Mouse (Mus musculus) megakaryocyte progenitor cell, adult 5-6 weeks (primary cell): ENCODE measurements around the gene Scn8a. TPM values are rescaled to one million over a fixed set of nuclear protein-coding genes. Genes with fewer than 3 reads are reported as not detected.

ENCODE experiments used
- ATAC-seq: replicated peaks from 2 replicates; pipeline ENCODE4 v1.8.0; 2016; ENCODE audit warnings: mild to moderate bottlenecking, moderate TSS enrichment, inconsistent platforms; ENCODE audit not compliant: poor library complexity
- total RNA-seq, 2 experiments: library from RNA; stranded (forward) in 1 of 2; stranded (reverse) in 1 of 2; fragments of 157-497, 149-512 nt in 1 of 2; fragments of 200-1000 nt in 1 of 2; gene quantifications; 2 replicates each; pipeline versions ENCODE4 v1.2.3 to v1.2.4; 2015 to 2017

The Scn8a gene
- total RNA-seq, 2 experiments from 2014 or later: not detected

GRCm38 (mm10) chr15:101066920-101067696 lies 197.4 kb downstream of the Scn8a start:
- ATAC-seq: no peak

DNA sequence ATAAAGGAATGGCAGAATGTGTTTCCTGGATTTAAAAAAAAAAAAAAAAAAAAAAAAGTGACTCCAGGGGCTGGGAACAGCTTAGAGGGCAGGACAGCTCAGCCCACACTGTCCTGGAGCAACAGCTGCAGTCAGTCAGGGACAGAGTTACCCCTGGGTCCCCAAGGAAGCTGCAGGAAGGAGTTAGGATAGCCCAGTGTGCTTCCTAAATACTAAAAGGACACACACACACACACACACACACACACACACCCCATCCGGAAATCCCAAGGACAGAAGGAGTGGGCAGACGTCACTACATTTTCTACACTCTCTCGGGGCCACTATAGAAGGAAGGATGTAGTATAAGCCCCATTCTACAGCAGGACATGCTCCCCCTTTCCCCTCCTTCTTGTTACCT lies 198.4 kb downstream of the Scn8a start:
- no peak for ATAC-seq

- ATAC-seq: no peak
Observed at GRCm38 (mm10) chr15:101068671-101069070, 199.0 kb downstream of the Scn8a start.

DNA sequence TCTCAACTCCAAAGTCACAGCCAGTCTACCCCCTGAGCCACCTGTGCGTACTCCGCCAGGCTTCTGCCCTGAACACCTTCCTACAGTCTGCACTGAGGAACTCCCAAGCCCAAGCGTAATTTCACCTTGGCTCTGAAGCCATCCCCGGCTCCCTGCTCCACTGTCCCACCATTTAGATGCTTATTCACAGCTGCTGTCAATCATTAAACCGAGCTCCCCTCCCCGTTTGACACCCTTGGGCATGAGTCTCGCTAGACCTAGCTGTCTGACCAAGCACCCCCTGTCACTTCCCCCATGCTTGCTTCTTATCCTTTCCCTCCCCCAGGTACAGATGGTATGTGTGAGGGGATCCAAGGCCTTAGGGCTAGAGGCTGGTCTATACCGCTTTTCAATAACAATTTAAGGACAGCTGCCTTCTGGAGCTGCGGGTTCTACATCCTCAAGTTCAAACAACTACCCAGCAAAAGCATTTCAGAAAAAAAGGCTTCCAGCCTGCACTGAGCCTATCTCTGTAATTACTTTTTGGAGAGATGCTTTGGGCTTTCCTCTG lies 200.1 kb downstream of the Scn8a start:
- ATAC-seq: no peak

DNA sequence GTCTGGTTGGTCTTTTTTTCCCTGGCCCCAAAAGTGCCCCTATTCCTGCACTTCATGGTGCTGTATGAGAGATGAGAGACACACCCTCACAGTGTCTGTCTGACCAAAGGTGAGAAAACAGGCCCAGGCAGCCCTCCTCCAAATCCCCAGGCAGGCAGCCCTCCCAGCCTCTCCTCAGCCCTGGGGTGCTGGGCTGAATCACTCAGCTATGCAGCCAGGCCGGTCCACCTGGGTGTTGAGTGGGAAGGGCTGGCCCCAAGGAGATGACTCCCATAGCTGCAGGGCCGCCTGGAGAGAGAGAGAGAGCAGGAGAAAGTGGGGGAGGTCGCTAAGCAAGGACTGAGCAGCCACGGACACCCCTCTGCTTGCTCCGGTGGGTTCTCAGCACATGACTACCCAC lies 201.1 kb downstream of the Scn8a start:
- ATAC-seq: no peak

- ATAC-seq: no peak
Observed at GRCm38 (mm10) chr15:101072736-101073135, 203.1 kb downstream of the Scn8a start.

DNA sequence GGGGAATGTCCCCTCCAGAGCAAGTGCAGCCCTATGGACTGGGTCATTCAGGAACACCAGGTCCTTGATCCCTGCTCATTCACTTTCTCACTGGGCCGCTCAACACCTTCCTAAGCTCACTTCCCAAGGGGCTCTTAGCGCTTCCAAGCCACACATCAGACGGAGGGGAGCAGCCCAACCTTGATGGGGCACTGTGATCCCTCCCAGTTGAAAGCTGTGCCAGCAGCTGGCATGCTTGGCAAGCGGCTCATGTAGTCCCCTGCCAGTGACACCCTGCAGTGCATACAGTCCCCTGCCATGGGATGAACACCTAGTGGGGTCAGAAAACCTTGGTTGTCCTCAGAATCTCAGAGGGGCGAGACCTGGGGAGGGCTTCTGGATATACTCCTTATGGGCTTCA lies 204.4 kb downstream of the Scn8a start:
- ATAC-seq: no peak

DNA sequence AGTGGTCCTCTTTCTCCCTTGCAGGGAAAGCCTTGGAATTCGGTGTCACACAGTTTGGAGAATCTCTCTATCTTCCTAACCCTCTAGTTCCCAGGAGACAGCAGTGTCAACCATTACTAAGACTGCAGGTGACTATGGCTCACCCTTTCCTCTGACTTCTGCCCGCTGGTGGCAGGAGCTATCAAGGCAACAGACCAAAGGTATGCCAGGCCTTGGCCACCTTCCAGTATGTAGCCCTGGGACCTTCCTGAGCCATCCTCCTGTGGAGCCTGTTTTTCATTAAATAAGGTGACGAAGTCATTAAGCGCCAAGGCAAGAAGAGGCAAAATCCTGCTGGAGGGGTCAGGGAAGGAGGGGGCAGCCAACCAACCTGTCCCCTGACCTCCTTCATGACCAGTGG lies 205.5 kb downstream of the Scn8a start:
- no peak for ATAC-seq

DNA sequence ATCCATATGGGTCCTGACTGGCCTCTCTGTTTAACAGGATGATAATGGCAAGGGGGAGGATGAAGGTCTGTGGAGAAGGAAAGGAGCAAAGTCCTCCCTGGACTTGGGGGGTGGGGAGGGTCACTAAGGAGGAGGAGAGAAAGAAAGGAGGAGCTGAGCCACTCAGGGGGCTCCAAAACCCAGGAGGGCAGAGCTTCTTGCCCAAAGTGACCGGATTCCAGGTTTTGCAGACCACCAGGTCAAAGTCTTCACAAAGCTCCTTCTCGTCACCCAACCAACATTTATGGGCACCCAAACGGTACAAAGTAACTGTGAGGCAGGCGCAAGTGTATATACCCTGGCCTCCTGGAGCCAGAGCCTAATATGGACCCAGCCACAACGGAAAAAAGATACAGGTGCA lies 206.0 kb downstream of the Scn8a start:
- ATAC-seq: no peak

GRCm38 (mm10) chr15:101076071-101077000 lies 206.7 kb downstream of the Scn8a start:
- ATAC-seq: no peak

GRCm38 (mm10) chr15:101077001-101077812 lies 207.5 kb downstream of the Scn8a start:
- no peak for ATAC-seq

DNA sequence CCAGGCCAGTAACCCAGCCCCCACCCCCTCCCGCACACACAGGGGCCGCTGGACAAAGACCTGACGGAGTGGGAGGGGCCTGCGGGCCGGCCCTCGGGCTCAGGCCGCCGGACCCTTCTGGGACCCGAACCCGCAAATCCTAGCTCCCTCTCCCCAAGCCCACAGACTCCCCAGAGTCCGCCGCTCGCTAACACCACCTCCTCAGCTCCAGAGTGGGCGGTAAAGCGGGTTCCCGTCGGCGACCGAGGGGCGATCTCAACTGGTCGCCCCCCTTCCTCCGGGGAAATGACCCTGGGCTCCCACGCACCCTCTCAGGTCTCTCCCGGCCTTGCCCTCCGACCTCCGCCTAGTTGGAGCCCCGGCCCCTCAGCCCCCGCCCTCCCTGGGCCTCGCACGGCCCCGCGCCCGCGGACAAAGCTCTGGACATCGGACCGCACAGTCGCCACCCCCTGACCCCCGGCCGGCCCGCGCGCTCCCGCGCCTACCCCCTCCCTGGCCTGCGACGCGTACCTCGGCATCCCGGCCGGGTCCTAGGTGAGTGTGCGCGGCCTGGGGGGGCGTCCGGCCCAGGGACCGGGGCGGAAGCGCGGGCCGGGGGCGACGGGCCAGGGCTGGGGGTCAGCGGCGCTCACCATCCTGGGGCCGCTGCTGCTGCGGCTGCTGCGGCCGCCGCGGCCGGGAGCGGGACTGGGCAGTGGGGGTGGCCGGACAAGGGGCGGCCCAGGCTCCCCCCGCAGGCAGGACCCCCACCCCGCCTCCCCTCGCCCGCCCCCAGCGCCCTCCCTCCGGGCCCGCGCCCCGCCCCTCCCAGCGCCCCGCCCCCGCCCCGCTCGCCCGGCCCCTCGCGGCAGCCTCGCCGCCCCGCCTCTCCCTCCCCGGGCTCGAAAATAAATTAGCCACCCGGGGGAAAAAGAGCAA lies 208.4 kb downstream of the Scn8a start, which contains the start of gene Fignl2:
Gene Fignl2, minus strand, starts transcription at position 755 of the 918 bp plus-strand sequence.
- no peak for ATAC-seq

- peak; percentile 59 for ATAC-seq
Observed at GRCm38 (mm10) chr15:101078731-101079156, 209.1 kb downstream of the Scn8a start.

- ATAC-seq: no peak
Observed at GRCm38 (mm10) chr15:101080031-101080520, 210.4 kb downstream of the Scn8a start.

- ATAC-seq: no peak
Observed at GRCm38 (mm10) chr15:101081035-101081548, 211.4 kb downstream of the Scn8a start.

- no peak for ATAC-seq
Observed at GRCm38 (mm10) chr15:101082236-101082635, 212.6 kb downstream of the Scn8a start.

GRCm38 (mm10) chr15:101084499-101084898 lies 214.8 kb downstream of the Scn8a start:
- peak; percentile 67 for ATAC-seq

DNA sequence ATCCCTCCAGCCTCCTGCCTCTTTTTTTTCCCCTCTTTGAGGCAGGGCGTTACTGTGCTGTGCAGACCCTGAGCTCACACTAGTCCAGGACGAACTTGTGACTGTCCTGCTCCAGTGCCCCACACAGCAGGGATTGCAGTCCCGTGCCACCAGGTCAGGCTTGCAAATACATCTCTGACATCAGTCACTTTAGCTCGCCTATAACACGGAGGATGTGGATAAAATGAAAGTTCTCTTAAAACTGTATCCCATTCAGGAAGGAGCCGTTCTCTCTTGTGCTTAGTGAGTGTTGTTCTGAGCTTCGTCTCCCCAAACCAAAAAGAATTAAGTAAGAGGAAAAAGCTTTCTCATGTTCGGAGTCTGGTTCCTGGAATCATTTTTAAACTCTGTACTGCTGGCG lies 216.8 kb downstream of the Scn8a start:
- ATAC-seq: no peak

- ATAC-seq: peak; percentile 54
Observed at GRCm38 (mm10) chr15:101086956-101087355, 217.3 kb downstream of the Scn8a start.
